Mouse (Mus musculus): ENCODE results near the gene Grasp.

The Grasp gene

GRCm38 (mm10) chr15:101224006-101224906 is at the start of gene Grasp:
Gene Grasp (plus strand): TSS chr15:101224188.
- H3K36me3 ChIP-seq (ENCODE audit: insufficient read depth, low read length), result peaks cover 23% of the 10 kb centered on the region
- peak within 1 kb of the TSS; percentile 92 for H3K4me3 ChIP-seq (replicated peaks; ENCODE audit: low read length)
- H3K27me3 ChIP-seq (ENCODE audit: insufficient read depth, low read length), result peaks cover 39% of the 10 kb centered on the region
- H3K4me1 ChIP-seq (replicated peaks; ENCODE audit: low read depth, low read length), result peaks cover 89% of the 10 kb centered on the region
- no peaks in the 10 kb centered on the region for H3K9me3 ChIP-seq (ENCODE audit: low read length)
- TF ChIP-seq NANOG (IDR thresholded peaks at IDR 0.05; ENCODE audit: borderline replicate concordance, low read length) (no peak), CTCF (conservative IDR thresholded peaks at IDR 0.05; ENCODE audit: low read length) (no peak), POU5F1 (IDR thresholded peaks at IDR 0.05; ENCODE audit: borderline replicate concordance, low read length) (no peak)

GRCm38 (mm10) chr15:101174294-101175130 is 49.5 kb upstream of the Grasp start:
- H3K4me3 ChIP-seq (replicated peaks; ENCODE audit: low read length), result peak overlapping the region; percentile 91
- H3K36me3 ChIP-seq (ENCODE audit: insufficient read depth, low read length), result no peaks in the 10 kb centered on the region
- peaks cover 65% of the 10 kb centered on the region for H3K4me1 ChIP-seq (replicated peaks; ENCODE audit: low read depth, low read length)
- TF ChIP-seq POU5F1 (IDR thresholded peaks at IDR 0.05; ENCODE audit: borderline replicate concordance, low read length), result no peak
- no peak for TF ChIP-seq CTCF (conservative IDR thresholded peaks at IDR 0.05; ENCODE audit: low read length)
- no peak for TF ChIP-seq NANOG (IDR thresholded peaks at IDR 0.05; ENCODE audit: borderline replicate concordance, low read length)
- peaks cover 18% of the 10 kb centered on the region for H3K27me3 ChIP-seq (ENCODE audit: insufficient read depth, low read length)
- H3K9me3 ChIP-seq (ENCODE audit: low read length), result no peaks in the 10 kb centered on the region

GRCm38 (mm10) chr15:101175131-101175460 is 48.9 kb upstream of the Grasp start:
- Histone ChIP-seq H3K27me3 (ENCODE audit: insufficient read depth, low read length) (peaks cover 18% of the 10 kb centered on the region), H3K4me3 (replicated peaks; ENCODE audit: low read length) (peak overlapping the region; percentile 91), H3K36me3 (ENCODE audit: insufficient read depth, low read length) (no peaks in the 10 kb centered on the region; the same call in 1 of the 2 replicates), H3K4me1 (replicated peaks; ENCODE audit: low read depth, low read length) (peaks cover 70% of the 10 kb centered on the region), H3K9me3 (ENCODE audit: low read length) (no peaks in the 10 kb centered on the region)
- TF ChIP-seq CTCF (conservative IDR thresholded peaks at IDR 0.05; ENCODE audit: low read length) (no peak), NANOG (IDR thresholded peaks at IDR 0.05; ENCODE audit: borderline replicate concordance, low read length) (no peak), POU5F1 (IDR thresholded peaks at IDR 0.05; ENCODE audit: borderline replicate concordance, low read length) (no peak)

- no peaks in the 10 kb centered on the region; the same call in 1 of the 2 replicates for H3K36me3 ChIP-seq (ENCODE audit: insufficient read depth, low read length)
- H3K4me1 ChIP-seq (replicated peaks; ENCODE audit: low read depth, low read length), result peaks cover 70% of the 10 kb centered on the region
- TF ChIP-seq NANOG (IDR thresholded peaks at IDR 0.05; ENCODE audit: borderline replicate concordance, low read length), result no peak
- no peak for TF ChIP-seq POU5F1 (IDR thresholded peaks at IDR 0.05; ENCODE audit: borderline replicate concordance, low read length)
- TF ChIP-seq CTCF (conservative IDR thresholded peaks at IDR 0.05; ENCODE audit: low read length), result no peak
- peaks cover 18% of the 10 kb centered on the region for H3K27me3 ChIP-seq (ENCODE audit: insufficient read depth, low read length)
- H3K4me3 ChIP-seq (replicated peaks; ENCODE audit: low read length), result peak overlapping the region; percentile 91
- no peaks in the 10 kb centered on the region for H3K9me3 ChIP-seq (ENCODE audit: low read length)
These were observed 48.2 kb upstream of the Grasp start for GRCm38 (mm10) chr15:101175613-101176283.

- Histone ChIP-seq H3K4me3 (replicated peaks; ENCODE audit: low read length) (no peak overlapping the region), H3K36me3 (ENCODE audit: insufficient read depth, low read length) (no peaks in the 10 kb centered on the region; the same call in 1 of the 2 replicates), H3K4me1 (replicated peaks; ENCODE audit: low read depth, low read length) (peaks cover 71% of the 10 kb centered on the region), H3K27me3 (ENCODE audit: insufficient read depth, low read length) (peaks cover 18% of the 10 kb centered on the region), H3K9me3 (ENCODE audit: low read length) (no peaks in the 10 kb centered on the region)
- TF ChIP-seq POU5F1 (IDR thresholded peaks at IDR 0.05; ENCODE audit: borderline replicate concordance, low read length) (no peak), CTCF (conservative IDR thresholded peaks at IDR 0.05; ENCODE audit: low read length) (no peak), NANOG (IDR thresholded peaks at IDR 0.05; ENCODE audit: borderline replicate concordance, low read length) (no peak)
These were observed 47.7 kb upstream of the Grasp start for GRCm38 (mm10) chr15:101176284-101176680.

GRCm38 (mm10) chr15:101176795-101177691 is 46.9 kb upstream of the Grasp start:
- H3K4me1 ChIP-seq (replicated peaks; ENCODE audit: low read depth, low read length), result peaks cover 79% of the 10 kb centered on the region
- TF ChIP-seq NANOG (IDR thresholded peaks at IDR 0.05; ENCODE audit: borderline replicate concordance, low read length) (no peak), CTCF (conservative IDR thresholded peaks at IDR 0.05; ENCODE audit: low read length) (no peak), POU5F1 (IDR thresholded peaks at IDR 0.05; ENCODE audit: borderline replicate concordance, low read length) (no peak)
- H3K4me3 ChIP-seq (replicated peaks; ENCODE audit: low read length), result no peak overlapping the region
- H3K27me3 ChIP-seq (ENCODE audit: insufficient read depth, low read length), result peaks cover 14% of the 10 kb centered on the region
- no peaks in the 10 kb centered on the region; the same call in 1 of the 2 replicates for H3K36me3 ChIP-seq (ENCODE audit: insufficient read depth, low read length)
- H3K9me3 ChIP-seq (ENCODE audit: low read length), result no peaks in the 10 kb centered on the region

- H3K4me1 ChIP-seq (replicated peaks; ENCODE audit: low read depth, low read length), result peaks cover 83% of the 10 kb centered on the region
- H3K27me3 ChIP-seq (ENCODE audit: insufficient read depth, low read length), result no peaks in the 10 kb centered on the region
- no peaks in the 10 kb centered on the region for H3K9me3 ChIP-seq (ENCODE audit: low read length)
- H3K36me3 ChIP-seq (ENCODE audit: insufficient read depth, low read length), result peaks cover 5% of the 10 kb centered on the region; the same call in 1 of the 2 replicates
- TF ChIP-seq CTCF (conservative IDR thresholded peaks at IDR 0.05; ENCODE audit: low read length), result no peak
- no peak for TF ChIP-seq NANOG (IDR thresholded peaks at IDR 0.05; ENCODE audit: borderline replicate concordance, low read length)
- no peak for TF ChIP-seq POU5F1 (IDR thresholded peaks at IDR 0.05; ENCODE audit: borderline replicate concordance, low read length)
- peak overlapping the region; percentile 56; the same call in 1 of the 2 replicates for H3K4me3 ChIP-seq (replicated peaks; ENCODE audit: low read length)
These were observed 43.5 kb upstream of the Grasp start for GRCm38 (mm10) chr15:101180363-101181105.

Measured in E14TG2a.4 (cell line).